Mouse (Mus musculus) E14TG2a.4 (cell line): Measurements from ENCODE around the gene Ebf1.

Experiments
- CTCF ChIP-seq: conservative IDR thresholded peaks from 2 replicates; pipeline ENCODE4 v1.5.1; 2014; ENCODE audit warnings: low read length
- NANOG ChIP-seq: IDR thresholded peaks from 2 replicates; pipeline ENCODE4 v1.6.1; 2014; ENCODE audit warnings: borderline replicate concordance, low read length, mixed read lengths
- POU5F1 ChIP-seq: IDR thresholded peaks from 2 replicates; pipeline ENCODE4 v1.6.1; 2014; ENCODE audit warnings: low read length, borderline replicate concordance

DNA sequence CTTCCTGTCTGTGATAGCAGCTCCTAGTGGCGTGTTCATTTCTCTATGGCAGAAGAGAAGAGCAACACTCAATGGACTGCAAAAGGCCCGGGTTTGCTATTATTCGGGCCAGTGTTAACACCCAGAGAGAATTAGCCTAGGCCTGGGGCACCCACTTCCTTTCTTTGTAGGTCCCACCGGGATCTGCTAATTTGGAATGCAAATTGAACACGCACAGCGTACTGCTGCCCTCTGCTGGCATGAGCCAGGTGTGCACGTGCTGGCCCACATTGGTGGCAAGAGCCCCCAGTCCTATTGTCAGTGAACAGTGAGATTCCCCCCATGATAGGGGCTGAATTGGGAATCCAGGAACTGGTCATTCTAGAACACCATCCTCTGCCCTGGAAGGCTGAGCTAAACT lies 391.0 kb downstream of the Ebf1 start:
- TF ChIP-seq CTCF = peak; percentile 81
- no peak for TF ChIP-seq NANOG
- TF ChIP-seq POU5F1 = no peak
